24 mouse cellular contexts compared by ENCODE assay signal in genomic region chr6:65849687-65850086, GRCm38 (mm10).
DNase-seq lines count a peak whose midpoint lies in the region; ATAC-seq and TF ChIP-seq lines count a peak whose summit lies in the region.
"Had no signal": no experiment of that assay in that cellular context is flagged by ENCODE, and none has a peak within 500 bp of the region (broad histone marks: within the 10 kb centered on the region; RNA-seq: fewer than 3 reads in every experiment).

No protein-coding gene starts in this region.

- TF ChIP-seq POLR2A in kidney, adult 2 months (IDR thresholded peaks at IDR 0.05; ENCODE audit: low read depth, low read length) = no peak

- H3K9ac ChIP-seq in hindbrain, embryonic 15.5 days = no peak overlapping the region
- no peak overlapping the region for H3K9ac ChIP-seq in hindbrain, embryonic 12.5 days
- H3K9ac ChIP-seq in lung, embryonic 14.5 days = no peak overlapping the region
- H3K9ac ChIP-seq in neural tube, embryonic 14.5 days (replicated peaks; ENCODE audit: low read depth, low read length) = no peak overlapping the region
- no peak overlapping the region for H3K9ac ChIP-seq in neural tube, embryonic 15.5 days (replicated peaks)
- H3K9ac ChIP-seq: embryonic facial prominence, embryonic 12.5 days; forebrain, embryonic 12.5 days; forebrain, embryonic 15.5 days; hindbrain, embryonic 13.5 days had no signal

- TF ChIP-seq CTCF in lung, embryonic 14.5 days (IDR thresholded peaks at IDR 0.05; ENCODE audit: low read depth) = no peak
- TF ChIP-seq CTCF in kidney, adult 2 months (conservative IDR thresholded peaks at IDR 0.05; ENCODE audit: insufficient read depth, insufficient read length, low read depth, low read length) = no peak

- H3K4me3 ChIP-seq in hindbrain, embryonic 15.5 days = no peak overlapping the region
- no peak overlapping the region for H3K4me3 ChIP-seq in hindbrain, embryonic 12.5 days
- H3K4me3 ChIP-seq in lung, embryonic 14.5 days (ENCODE audit: low read depth, low read length) = no peak overlapping the region
- no peak overlapping the region for H3K4me3 ChIP-seq in neural tube, embryonic 14.5 days (ENCODE audit: low read depth, low read length)
- H3K4me3 ChIP-seq in neural tube, embryonic 15.5 days (replicated peaks) = no peak overlapping the region
- H3K4me3 ChIP-seq in kidney, adult 2 months (ENCODE audit: insufficient read depth, low read depth, low read length) = no peak overlapping the region
- H3K4me3 ChIP-seq: embryonic facial prominence, embryonic 12.5 days; erythroblast, embryonic 14.5 days; forebrain, embryonic 12.5 days; forebrain, embryonic 15.5 days; hindbrain, embryonic 13.5 days had no signal

- 0 out of 2 replicates have a peak, but pooled peaks cover 4% of the 10 kb centered on the region for H3K4me1 ChIP-seq in hindbrain, embryonic 15.5 days (replicated peaks)
- 0 out of 2 replicates have a peak, but pooled peaks cover 6% of the 10 kb centered on the region for H3K4me1 ChIP-seq in hindbrain, embryonic 12.5 days
- no peaks in the 10 kb centered on the region for H3K4me1 ChIP-seq in lung, embryonic 14.5 days (ENCODE audit: insufficient read depth)
- H3K4me1 ChIP-seq in neural tube, embryonic 14.5 days (ENCODE audit: control insufficient read depth, insufficient read depth, low read length) = no peaks in the 10 kb centered on the region
- H3K4me1 ChIP-seq in neural tube, embryonic 15.5 days = no peaks in the 10 kb centered on the region
- H3K4me1 ChIP-seq in kidney, adult 2 months (ENCODE audit: control insufficient read depth, insufficient read depth, low read length) = no peaks in the 10 kb centered on the region
- H3K4me1 ChIP-seq: forebrain, embryonic 15.5 days had no signal

- ATAC-seq in hindbrain, embryonic 15.5 days (ENCODE audit: low FRiP score, low read depth) = no peak
- ATAC-seq in hindbrain, embryonic 12.5 days (ENCODE audit: low FRiP score) = no peak
- ATAC-seq in lung, embryonic 14.5 days (ENCODE audit: insufficient read depth) = no peak
- ATAC-seq in neural tube, embryonic 14.5 days (ENCODE audit: low read depth) = peak; percentile 70; the same call in 1 of the 2 replicates
- ATAC-seq in neural tube, embryonic 15.5 days (ENCODE audit: low FRiP score) = no peak
- ATAC-seq: activated CD4-positive, CD25-positive, alpha-beta regulatory T cell, adult 4 months; CD4-positive, CD25-positive, alpha-beta regulatory T cell, adult 4 months; forebrain, embryonic 15.5 days; inflammation-experienced regulatory T-cells, adult 6 months had no signal

- 0 out of 2 replicates have a peak overlapping the region, but pooled peaks have one; percentile 14 for H3K27ac ChIP-seq in hindbrain, embryonic 15.5 days (replicated peaks)
- H3K27ac ChIP-seq in hindbrain, embryonic 12.5 days = no peak overlapping the region
- no peak overlapping the region for H3K27ac ChIP-seq in lung, embryonic 14.5 days (ENCODE audit: low read depth)
- H3K27ac ChIP-seq in neural tube, embryonic 14.5 days (ENCODE audit: low read depth, low read length) = no peak overlapping the region
- H3K27ac ChIP-seq in neural tube, embryonic 15.5 days (replicated peaks) = no peak overlapping the region
- H3K27ac ChIP-seq in kidney, adult 2 months (ENCODE audit: insufficient read depth, low read depth, low read length) = no peak overlapping the region
- H3K27ac ChIP-seq: embryonic facial prominence, embryonic 12.5 days; forebrain, embryonic 12.5 days; forebrain, embryonic 15.5 days; hindbrain, embryonic 13.5 days; hindbrain, postnatal 0 days had no signal

- H3K4me2 ChIP-seq in hindbrain, embryonic 15.5 days = no peak overlapping the region
- no peak overlapping the region for H3K4me2 ChIP-seq in hindbrain, embryonic 12.5 days (replicated peaks)
- H3K4me2 ChIP-seq in lung, embryonic 14.5 days = no peak overlapping the region
- no peak overlapping the region for H3K4me2 ChIP-seq in neural tube, embryonic 14.5 days (ENCODE audit: low read depth, low read length)
- H3K4me2 ChIP-seq in neural tube, embryonic 15.5 days = no peak overlapping the region
- H3K4me2 ChIP-seq: embryonic facial prominence, embryonic 12.5 days; forebrain, embryonic 12.5 days; forebrain, embryonic 15.5 days; heart, embryonic 11.5 days; hindbrain, embryonic 13.5 days had no signal

- no peaks in the 10 kb centered on the region for H3K27me3 ChIP-seq in hindbrain, embryonic 15.5 days
- H3K27me3 ChIP-seq in hindbrain, embryonic 12.5 days = no peaks in the 10 kb centered on the region
- no peaks in the 10 kb centered on the region for H3K27me3 ChIP-seq in lung, embryonic 14.5 days (ENCODE audit: insufficient read depth, low read length)
- H3K27me3 ChIP-seq in neural tube, embryonic 14.5 days (ENCODE audit: control insufficient read depth, insufficient read depth, low read length) = no peaks in the 10 kb centered on the region
- no peaks in the 10 kb centered on the region for H3K27me3 ChIP-seq in neural tube, embryonic 15.5 days (replicated peaks)
- no peaks in the 10 kb centered on the region for H3K27me3 ChIP-seq in kidney, adult 2 months (replicated peaks; ENCODE audit: control insufficient read depth, insufficient read depth, low read length)
- H3K27me3 ChIP-seq: embryonic facial prominence, embryonic 12.5 days; forebrain, embryonic 12.5 days; forebrain, embryonic 15.5 days; hindbrain, embryonic 13.5 days had no signal

- H3K36me3 ChIP-seq in hindbrain, embryonic 15.5 days = no peaks in the 10 kb centered on the region
- H3K36me3 ChIP-seq in hindbrain, embryonic 12.5 days = no peaks in the 10 kb centered on the region
- H3K36me3 ChIP-seq in lung, embryonic 14.5 days (ENCODE audit: insufficient read depth) = no peaks in the 10 kb centered on the region
- no peaks in the 10 kb centered on the region for H3K36me3 ChIP-seq in neural tube, embryonic 14.5 days (ENCODE audit: control insufficient read depth, insufficient read depth, low read length)
- no peaks in the 10 kb centered on the region for H3K36me3 ChIP-seq in neural tube, embryonic 15.5 days
- H3K36me3 ChIP-seq in kidney, adult 2 months (ENCODE audit: control insufficient read depth, insufficient read depth, low read length) = no peaks in the 10 kb centered on the region
- H3K36me3 ChIP-seq: embryonic facial prominence, embryonic 12.5 days; forebrain, embryonic 12.5 days; forebrain, embryonic 15.5 days; hindbrain, embryonic 13.5 days had no signal

- no peaks in the 10 kb centered on the region for H3K9me3 ChIP-seq in hindbrain, embryonic 15.5 days
- H3K9me3 ChIP-seq in hindbrain, embryonic 12.5 days (replicated peaks) = no peaks in the 10 kb centered on the region
- H3K9me3 ChIP-seq in lung, embryonic 14.5 days (ENCODE audit: low read depth, low read length) = no peaks in the 10 kb centered on the region
- no peaks in the 10 kb centered on the region for H3K9me3 ChIP-seq in neural tube, embryonic 14.5 days (ENCODE audit: control insufficient read depth, low read length)
- H3K9me3 ChIP-seq in neural tube, embryonic 15.5 days (replicated peaks) = 0 out of 2 replicates have a peak, but pooled peaks cover 2% of the 10 kb centered on the region
- H3K9me3 ChIP-seq: embryonic facial prominence, embryonic 12.5 days; forebrain, embryonic 12.5 days; forebrain, embryonic 15.5 days; hindbrain, embryonic 13.5 days had no signal

- DNase-seq in lung, embryonic 14.5 days = peak; percentile 51
- no peak for DNase-seq in lung, postnatal 4 days
- DNase-seq in kidney, adult 2 months = no peak
- DNase-seq: adrenal gland, postnatal 10 days; adrenal gland, postnatal 36 days; cerebellum, adult 18-20 months; cerebellum, adult 9-10 months; gastrocnemius, postnatal 10 days; gastrocnemius, postnatal 36 days; heart, adult 11 months had no signal

- WGBS in hindbrain, embryonic 15.5 days = 67% methylated on average over 3 of the region's 3 CpGs
- 72% methylated on average over 3 of the region's 3 CpGs for WGBS in hindbrain, embryonic 12.5 days
- 42% methylated on average over 3 of the region's 3 CpGs for WGBS in lung, embryonic 14.5 days
- WGBS in neural tube, embryonic 14.5 days = 52% methylated on average over 3 of the region's 3 CpGs
- 48% methylated on average over 3 of the region's 3 CpGs for WGBS in neural tube, embryonic 15.5 days
- WGBS in kidney, adult 2 months = 75% methylated on average over 3 of the region's 3 CpGs
